Mouse (Mus musculus) heart, embryonic 16.5 days (tissue): ENCODE data around the gene Zfp385c. TPM values are rescaled to one million over a fixed set of nuclear protein-coding genes. Genes with fewer than 3 reads are reported as not detected.

Source experiments
- ATAC-seq: fragments of 200-750 bp; cut with Nextera tagmentation; replicated peaks from 2 replicates; pipeline ENCODE4 v1.8.0; 2017; ENCODE audit warnings: moderate number of reproducible peaks; ENCODE audit not compliant: insufficient read depth, low FRiP score; ENCODE audit errors: extremely low read depth
- H3K27ac ChIP-seq: fragments of 300-500 bp; sonication (generic); 2 replicates; pipeline ENCODE4 v1.5.1; 2014; ENCODE audit warnings: mild to moderate bottlenecking, low read length, control low read depth, moderate library complexity
- H3K27me3 ChIP-seq: fragments of 300-500 bp; sonication (generic); 2 replicates; pipeline ENCODE4 v1.6.1; 2014; ENCODE audit warnings: low read length, mixed read lengths; ENCODE audit not compliant: control insufficient read depth, insufficient read depth
- H3K36me3 ChIP-seq: fragments of 300-500 bp; sonication (generic); 2 replicates; pipeline ENCODE4 v1.6.1; 2014; ENCODE audit not compliant: control insufficient read depth, insufficient read depth
- H3K4me1 ChIP-seq: fragments of 300-500 bp; sonication (generic); 2 replicates; pipeline ENCODE4 v1.6.1; 2014; ENCODE audit warnings: low read length, mixed read lengths; ENCODE audit not compliant: control insufficient read depth, insufficient read depth
- H3K4me2 ChIP-seq: fragments of 300-500 bp; sonication (generic); 2 replicates; pipeline ENCODE4 v1.6.1; 2014; ENCODE audit warnings: low read depth, mild to moderate bottlenecking, control low read depth, low read length
- H3K4me3 ChIP-seq: fragments of 300-500 bp; sonication (generic); 2 replicates; pipeline ENCODE4 v1.5.1; 2014; ENCODE audit warnings: mild to moderate bottlenecking, control low read depth, low read length
- H3K9ac ChIP-seq: fragments of 300-500 bp; sonication (generic); 2 replicates; pipeline ENCODE4 v1.6.1; 2014; ENCODE audit warnings: low read length, control low read depth
- H3K9me3 ChIP-seq: fragments of 300-500 bp; sonication (generic); replicated peaks from 2 replicates; pipeline ENCODE4 v1.6.1; 2016; ENCODE audit warnings: low read length; ENCODE audit not compliant: control insufficient read depth
- WGBS: fragments of 180-500 bp; shearing (Covaris S2); extraction: QIAGEN DNeasy Blood & Tissue Kit; methylation state at CpG from one replicate; pipeline ENCODE4 v1.1.7; 2014; 5-methylcytosine and 5-hydroxymethylcytosine counted together
- polyA plus RNA-seq: library from polyadenylated mRNA; unstranded; fragments of >200 nt; fragmentation: Nextera tagmentation; extraction: Ambion mirVana; gene quantifications from 2 replicates; pipeline ENCODE4 v1.2.1, GENCODE M21; 2015

Zfp385c gene
- polyA plus RNA-seq, 1 experiment from 2014 or later = 0.26 TPM

- no peak overlapping the region for H3K9ac ChIP-seq
- H3K4me2 ChIP-seq = no peak overlapping the region
- WGBS = 94% methylated on average over 13 of the region's 13 CpGs
- ATAC-seq = no peak
- H3K27me3 ChIP-seq = no peaks in the 10 kb centered on the region
- peaks cover 32% of the 10 kb centered on the region for H3K36me3 ChIP-seq
- peaks cover 14% of the 10 kb centered on the region for H3K4me1 ChIP-seq
- no peaks in the 10 kb centered on the region for H3K9me3 ChIP-seq
- H3K4me3 ChIP-seq = no peak overlapping the region
- no peak overlapping the region for H3K27ac ChIP-seq
Observed at GRCm38 (mm10) chr11:100580275-100580674, 112.0 kb downstream of the Zfp385c start.

- WGBS = 90% methylated on average over 9 of the region's 9 CpGs
- H3K36me3 ChIP-seq = peaks cover 22% of the 10 kb centered on the region
- no peak overlapping the region for H3K27ac ChIP-seq
Observed at GRCm38 (mm10) chr11:100579116-100579799, 113.0 kb downstream of the Zfp385c start.

GRCm38 (mm10) chr11:100577852-100578599 lies 114.2 kb downstream of the Zfp385c start:
- no peak overlapping the region for H3K4me3 ChIP-seq
- no peak overlapping the region for H3K4me2 ChIP-seq
- H3K27me3 ChIP-seq = no peaks in the 10 kb centered on the region
- H3K9me3 ChIP-seq = no peaks in the 10 kb centered on the region
- WGBS = 76% methylated on average over 8 of the region's 8 CpGs
- ATAC-seq = no peak
- H3K36me3 ChIP-seq = peaks cover 11% of the 10 kb centered on the region
- peaks cover 16% of the 10 kb centered on the region for H3K4me1 ChIP-seq
- H3K27ac ChIP-seq = no peak overlapping the region
- H3K9ac ChIP-seq = no peak overlapping the region

More at GRCm38 (mm10) chr11:100579116-100579799, 113.0 kb downstream of the Zfp385c start:
- Histone ChIP-seq H3K4me3 (no peak overlapping the region), H3K9ac (no peak overlapping the region), H3K4me1 (peaks cover 16% of the 10 kb centered on the region), H3K4me2 (no peak overlapping the region), H3K27me3 (no peaks in the 10 kb centered on the region), H3K9me3 (no peaks in the 10 kb centered on the region)
- no peak for ATAC-seq

Other genes with a start within 250 kb of the Zfp385c start
- gene Klhl11, start 219.7 kb downstream of the Zfp385c start, polyA plus RNA-seq = 8.7 and 9.5 TPM in 2 replicates
- gene Acly, start 164.5 kb downstream of the Zfp385c start, polyA plus RNA-seq = 64.4 and 67.1 TPM in 2 replicates
- 0.85 and 0.94 TPM in 2 replicates for gene Ttc25, start 146.8 kb downstream of the Zfp385c start, polyA plus RNA-seq
- 24.8 and 32.1 TPM in 2 replicates for gene Cnp, start 117.6 kb downstream of the Zfp385c start, polyA plus RNA-seq
- 78.8 and 81.5 TPM in 2 replicates for gene Nkiras2, start 73.2 kb downstream of the Zfp385c start, polyA plus RNA-seq
- gene Dnajc7, start 72.3 kb downstream of the Zfp385c start, polyA plus RNA-seq = 219 and 228 TPM in 2 replicates
- 1.5 and 2.6 TPM in 2 replicates for gene Dhx58, start 11.8 kb upstream of the Zfp385c start, polyA plus RNA-seq
- gene Kat2a, start 20.0 kb upstream of the Zfp385c start, polyA plus RNA-seq = 30.5 and 31.7 TPM in 2 replicates
- 0.24 TPM in 1 of 2 replicates, not detected in the other for gene Hspb9, start 21.4 kb upstream of the Zfp385c start, polyA plus RNA-seq
- gene Rab5c, start 45.8 kb upstream of the Zfp385c start, polyA plus RNA-seq = 17.9 and 19.9 TPM in 2 replicates
- not detected in 2 replicates for gene Kcnh4, start 67.5 kb upstream of the Zfp385c start, polyA plus RNA-seq
- gene Hcrt, start 70.5 kb upstream of the Zfp385c start, polyA plus RNA-seq = not detected in 2 replicates
- 7.1 and 7.7 TPM in 2 replicates for gene Ghdc, start 78.5 kb upstream of the Zfp385c start, polyA plus RNA-seq
- gene Stat5b, start 158.3 kb upstream of the Zfp385c start, polyA plus RNA-seq = 31.3 and 36.5 TPM in 2 replicates
- gene Stat5a, start 166.9 kb upstream of the Zfp385c start, polyA plus RNA-seq = 10.1 and 15.1 TPM in 2 replicates
- 60.4 and 64.9 TPM in 2 replicates for gene Stat3, start 247.1 kb upstream of the Zfp385c start, polyA plus RNA-seq